Mouse (Mus musculus): ENCODE measurements around the gene 3110040M04Rik.
"Not testable (repeated sequence)": the region's sequence is repeated elsewhere in the genome, so short reads cannot be mapped to it uniquely, and the experiment has no call there.

The 3110040M04Rik gene

DNA sequence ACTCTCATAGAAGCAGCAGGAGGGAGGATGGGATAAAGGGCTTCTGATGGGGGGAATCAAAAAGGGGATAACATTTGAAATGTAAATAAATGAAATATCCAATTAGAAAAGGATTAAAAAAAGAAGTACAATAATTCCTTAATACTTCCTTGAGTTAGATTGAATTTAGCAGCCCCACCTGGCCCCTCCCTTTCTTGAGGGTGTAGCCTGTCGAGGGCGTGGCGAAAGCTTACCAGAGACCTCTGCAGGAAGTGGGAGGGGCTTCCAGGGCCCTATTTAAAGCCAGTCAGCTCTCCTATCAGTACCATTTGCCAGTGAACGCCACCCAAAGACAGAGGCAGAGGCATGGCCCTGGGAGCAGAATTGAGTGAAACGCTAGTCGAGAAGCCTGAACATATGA is at the start of gene 3110040M04Rik:
Gene 3110040M04Rik, plus strand, starts transcription at position 304 of the 400 bp plus-strand sequence.
- not testable (repeated sequence) for DNase-seq

DNA sequence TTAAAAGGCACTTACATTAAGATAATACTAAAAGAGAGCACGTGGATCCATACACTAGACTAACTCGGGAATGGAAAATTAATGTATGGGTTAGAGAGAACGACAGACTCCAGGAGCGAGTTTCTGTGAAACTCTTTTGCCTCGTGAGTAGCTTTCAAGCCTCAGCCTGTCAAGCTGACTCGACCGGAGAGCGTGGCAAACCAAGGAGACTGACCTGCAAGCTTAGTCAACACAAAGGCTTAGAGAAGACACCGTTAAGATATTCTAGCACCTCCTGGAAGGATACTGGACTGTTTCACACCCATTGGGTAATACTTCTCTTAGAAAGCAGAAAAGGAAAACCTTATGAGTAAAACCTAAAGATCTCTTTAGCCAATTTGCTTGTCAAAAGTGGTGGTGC is 49.8 kb upstream of the 3110040M04Rik start:
- not testable (repeated sequence) for DNase-seq

DNA sequence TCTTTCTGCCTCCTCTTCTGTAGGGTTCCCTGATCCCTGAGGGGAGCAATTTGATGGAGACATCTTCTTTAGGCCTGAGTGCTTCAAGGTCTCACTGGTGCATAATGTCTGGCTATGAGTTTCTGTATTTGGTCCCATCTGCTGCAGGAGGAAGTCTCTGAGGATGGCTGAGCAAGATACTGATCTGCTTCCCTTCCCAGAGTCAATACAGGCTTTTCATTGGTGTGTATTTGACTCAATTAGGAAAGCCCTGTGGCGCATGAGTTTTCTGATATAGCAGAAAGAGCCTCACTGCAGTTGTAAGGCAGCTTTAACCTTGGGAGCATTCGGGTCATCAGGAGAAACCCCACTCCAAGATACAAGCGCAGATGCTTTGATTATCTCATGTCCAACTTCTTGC is 47.8 kb upstream of the 3110040M04Rik start:
- DNase-seq: no peak

DNA sequence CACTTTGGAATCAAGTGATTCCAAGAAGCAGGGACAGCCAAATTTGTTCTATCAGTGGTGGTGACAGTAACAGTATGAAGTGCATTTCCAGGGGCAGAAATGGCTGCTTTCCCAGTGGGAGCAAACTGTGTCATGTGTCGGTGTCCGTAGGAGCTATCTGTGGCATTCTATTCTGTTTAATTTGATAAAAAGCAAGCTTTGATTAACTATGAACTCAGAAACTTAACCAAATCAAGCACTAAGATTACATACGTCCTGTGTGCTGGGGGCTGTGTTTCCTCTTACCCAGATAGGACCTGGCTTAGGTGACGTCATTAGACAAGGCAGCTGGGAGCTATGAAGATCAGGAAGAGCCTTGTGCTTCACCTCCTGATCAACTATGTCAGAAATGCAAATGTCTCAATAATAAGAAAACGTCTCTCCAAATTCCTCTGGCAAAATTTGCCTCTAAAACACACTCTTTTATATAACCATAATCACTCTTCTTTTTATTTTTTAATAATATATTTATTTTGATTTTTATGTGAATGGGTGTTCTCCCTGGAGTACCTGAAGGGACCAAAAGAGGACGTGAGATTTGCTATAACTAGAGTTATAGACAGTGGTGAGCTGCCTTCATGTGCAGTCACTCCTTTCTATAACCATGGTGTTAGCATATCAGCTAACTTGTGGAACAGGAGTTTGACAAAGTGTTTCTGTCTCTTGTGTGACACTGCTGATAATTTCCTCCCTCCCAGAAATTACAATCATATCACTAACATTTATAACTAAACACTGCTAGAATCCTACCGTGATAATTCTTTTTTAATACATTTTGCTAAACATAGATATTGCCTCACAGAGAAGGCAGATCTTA is 46.9 kb upstream of the 3110040M04Rik start:
- no peak for DNase-seq

DNA sequence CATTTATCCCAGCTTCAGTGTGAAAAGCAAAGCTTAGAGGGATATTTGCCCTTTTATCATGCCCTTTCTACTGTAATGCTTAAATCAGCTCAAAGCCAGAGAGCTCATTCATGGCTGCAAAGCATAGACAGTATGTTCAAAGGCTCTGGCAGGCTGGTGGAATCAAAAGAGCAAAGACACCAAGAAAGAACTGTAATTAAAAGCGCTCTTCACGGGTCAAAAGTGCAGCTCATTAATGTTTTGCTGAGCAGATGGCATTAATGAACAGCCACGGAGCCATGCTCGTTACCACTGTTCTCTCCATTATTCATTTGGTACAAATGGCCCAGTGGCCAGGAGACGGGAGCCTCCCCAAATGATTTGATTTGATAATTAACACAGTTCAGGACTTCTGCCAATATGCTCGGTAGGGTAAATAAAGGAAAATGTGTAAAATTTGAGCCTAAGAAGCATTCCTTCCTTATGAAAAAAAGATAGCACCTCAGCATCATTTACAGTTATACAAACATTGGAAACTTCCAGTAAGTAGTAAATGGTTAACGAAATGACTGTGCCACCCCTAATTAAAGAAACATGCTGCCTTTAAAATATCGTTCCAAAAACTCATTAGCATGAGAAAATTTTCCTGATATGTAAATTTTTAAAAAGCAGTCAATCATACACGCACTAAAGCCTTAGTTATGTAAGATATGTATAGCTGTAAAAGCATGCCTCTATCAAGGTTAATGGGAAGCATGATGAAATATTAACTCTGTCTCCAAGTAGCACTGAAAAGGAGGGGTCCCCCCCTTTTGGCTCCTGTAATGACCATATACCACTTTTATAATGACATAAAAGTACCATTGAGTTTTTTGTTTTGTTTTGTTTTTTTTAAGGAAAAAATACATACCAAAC is 45.7 kb upstream of the 3110040M04Rik start:
- no peak for DNase-seq

DNA sequence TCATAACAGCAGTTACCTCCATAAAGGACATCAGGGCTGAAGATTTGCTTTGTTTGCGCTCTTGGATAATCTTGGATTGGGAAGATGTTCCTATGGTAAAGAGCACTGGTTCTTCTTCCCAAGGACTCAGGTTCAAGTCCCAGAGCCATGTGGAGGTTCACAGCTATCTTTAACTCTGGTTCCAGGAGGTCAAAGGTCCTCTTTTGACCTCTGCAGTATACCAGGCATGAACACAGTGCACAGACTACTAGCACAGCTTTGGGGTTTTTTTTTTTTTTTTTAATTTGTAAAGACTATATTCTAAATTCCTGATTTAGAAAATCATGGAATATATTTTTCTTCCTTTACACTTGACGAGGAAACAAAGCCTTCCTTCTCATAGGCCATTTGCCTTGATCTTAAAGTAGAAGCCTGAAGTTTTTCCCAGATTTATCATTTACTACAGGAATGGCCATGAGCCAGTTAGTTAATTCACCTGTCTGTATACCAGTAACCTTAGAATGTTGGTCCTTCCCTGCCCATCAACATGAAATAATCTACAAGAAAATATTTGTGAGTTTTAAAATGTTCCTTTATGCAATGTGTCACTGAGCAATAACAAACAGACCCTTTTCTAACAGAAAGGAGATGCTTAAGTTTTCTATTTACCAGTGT is 44.9 kb upstream of the 3110040M04Rik start:
- DNase-seq: no peak

DNA sequence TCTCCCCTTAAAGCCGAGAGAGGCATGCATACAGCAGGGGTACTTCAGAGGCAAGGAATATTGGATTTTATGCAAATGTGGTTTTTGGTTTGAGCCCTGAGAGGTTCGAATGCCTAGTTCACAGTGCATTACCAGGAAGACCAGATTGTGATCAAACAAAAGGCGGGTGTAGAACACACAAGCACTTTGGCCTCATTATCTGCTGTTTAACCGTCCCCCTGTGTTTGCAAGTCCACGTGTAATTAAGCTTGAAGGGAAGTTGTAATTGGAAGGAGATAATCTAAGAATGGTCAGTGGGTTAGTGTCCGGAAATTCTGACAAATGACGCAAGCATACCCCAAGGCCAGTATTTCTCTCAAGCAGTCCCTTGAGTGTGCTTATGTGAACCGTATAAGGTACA is 37.9 kb upstream of the 3110040M04Rik start:
- DNase-seq: no peak

DNA sequence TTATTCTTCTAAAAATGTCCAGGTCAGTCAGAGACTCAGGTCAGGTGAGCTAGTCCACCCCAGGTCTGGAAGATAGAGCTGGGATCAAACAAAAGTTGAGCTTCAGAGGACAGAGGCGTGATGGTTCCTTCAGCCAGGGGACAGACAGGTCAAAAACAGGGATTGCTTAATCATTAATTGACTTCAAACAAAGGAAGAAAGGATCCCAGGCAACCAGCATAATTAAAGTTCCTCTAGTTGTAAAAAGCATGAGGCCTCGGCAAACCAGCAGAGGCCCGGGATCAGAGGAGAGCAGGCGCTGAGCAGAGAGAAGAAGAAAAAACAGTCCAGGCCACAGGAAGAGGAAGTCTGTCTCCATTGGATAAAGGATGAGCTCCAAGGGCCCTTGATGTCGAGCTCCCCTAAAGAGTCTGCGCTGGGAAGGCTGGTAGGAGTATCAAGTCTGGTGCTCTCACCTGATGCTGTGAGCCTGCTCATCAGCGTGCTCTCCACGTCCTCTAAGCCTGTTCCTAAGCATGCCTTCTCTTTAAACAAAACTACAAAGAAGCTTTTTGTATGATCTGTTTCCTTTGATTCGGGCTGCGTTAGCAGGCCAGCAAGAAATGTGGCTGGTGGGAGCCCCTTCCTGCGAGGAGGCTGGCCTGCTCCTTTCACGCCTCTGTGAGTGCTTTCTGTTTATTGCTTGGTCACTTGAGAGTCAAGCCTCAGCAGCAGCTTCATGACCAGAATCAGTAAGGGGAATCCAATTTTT is 36.4 kb upstream of the 3110040M04Rik start:
- no peak for DNase-seq

DNA sequence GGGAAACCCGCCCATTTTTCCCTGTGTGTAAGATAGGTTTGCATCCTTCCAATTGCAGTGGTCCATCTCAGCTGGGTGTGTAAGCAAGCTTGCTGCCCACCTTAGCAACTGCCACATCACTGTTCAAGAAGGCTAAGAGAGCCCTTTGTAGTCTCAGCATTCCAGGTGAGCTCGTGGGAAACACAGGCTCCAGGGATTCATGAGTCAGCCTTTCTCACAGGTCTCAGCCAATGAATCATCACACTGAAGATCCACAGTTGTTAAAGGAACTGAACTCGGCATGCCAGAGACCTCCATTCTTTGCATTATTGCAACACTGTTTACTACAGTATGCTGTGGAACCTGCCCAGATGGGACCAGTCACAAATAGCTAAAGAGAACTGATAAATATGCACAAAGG is 35.3 kb upstream of the 3110040M04Rik start:
- DNase-seq: no peak

DNA sequence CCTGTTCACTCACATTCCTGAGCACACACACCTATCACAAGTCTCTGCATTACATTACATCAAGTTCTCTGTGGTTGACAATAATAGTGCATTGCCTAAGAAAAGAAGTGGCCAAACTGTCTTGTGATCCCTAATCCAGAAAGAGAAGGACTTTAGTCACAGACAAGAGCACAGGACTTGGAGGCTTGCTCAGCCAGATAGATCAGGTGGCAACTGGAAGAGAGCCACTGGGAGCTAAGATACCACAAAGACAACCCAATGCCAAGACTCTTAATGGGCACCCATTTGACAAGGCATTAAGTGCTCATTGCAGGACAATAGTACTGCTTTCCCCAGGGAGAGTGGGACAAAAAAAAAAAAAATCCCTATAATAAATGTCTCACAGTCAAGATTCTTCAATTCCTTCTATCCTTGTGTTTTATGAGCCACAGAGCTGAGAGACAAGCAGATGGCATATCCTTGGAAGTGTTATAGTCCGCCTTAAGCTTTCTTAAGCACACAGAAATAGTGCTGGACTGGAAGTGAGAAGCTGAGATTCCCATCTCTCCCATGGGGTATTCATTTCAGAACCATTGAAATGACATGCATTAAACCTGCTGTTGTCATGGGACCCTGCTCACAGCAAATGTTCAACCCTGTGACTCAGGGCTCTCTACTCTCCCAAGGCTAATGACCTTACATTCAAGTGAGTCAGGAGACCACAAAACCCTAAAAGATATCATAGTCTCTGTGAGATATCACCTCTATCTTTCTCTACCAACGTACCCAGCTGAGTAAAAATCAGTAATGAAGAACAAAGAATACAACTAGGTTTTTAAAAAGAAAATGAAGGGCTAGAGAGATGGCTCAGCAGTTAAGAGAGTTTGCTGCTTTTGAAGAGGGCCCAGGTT is 32.1 kb upstream of the 3110040M04Rik start:
- DNase-seq: no peak

DNA sequence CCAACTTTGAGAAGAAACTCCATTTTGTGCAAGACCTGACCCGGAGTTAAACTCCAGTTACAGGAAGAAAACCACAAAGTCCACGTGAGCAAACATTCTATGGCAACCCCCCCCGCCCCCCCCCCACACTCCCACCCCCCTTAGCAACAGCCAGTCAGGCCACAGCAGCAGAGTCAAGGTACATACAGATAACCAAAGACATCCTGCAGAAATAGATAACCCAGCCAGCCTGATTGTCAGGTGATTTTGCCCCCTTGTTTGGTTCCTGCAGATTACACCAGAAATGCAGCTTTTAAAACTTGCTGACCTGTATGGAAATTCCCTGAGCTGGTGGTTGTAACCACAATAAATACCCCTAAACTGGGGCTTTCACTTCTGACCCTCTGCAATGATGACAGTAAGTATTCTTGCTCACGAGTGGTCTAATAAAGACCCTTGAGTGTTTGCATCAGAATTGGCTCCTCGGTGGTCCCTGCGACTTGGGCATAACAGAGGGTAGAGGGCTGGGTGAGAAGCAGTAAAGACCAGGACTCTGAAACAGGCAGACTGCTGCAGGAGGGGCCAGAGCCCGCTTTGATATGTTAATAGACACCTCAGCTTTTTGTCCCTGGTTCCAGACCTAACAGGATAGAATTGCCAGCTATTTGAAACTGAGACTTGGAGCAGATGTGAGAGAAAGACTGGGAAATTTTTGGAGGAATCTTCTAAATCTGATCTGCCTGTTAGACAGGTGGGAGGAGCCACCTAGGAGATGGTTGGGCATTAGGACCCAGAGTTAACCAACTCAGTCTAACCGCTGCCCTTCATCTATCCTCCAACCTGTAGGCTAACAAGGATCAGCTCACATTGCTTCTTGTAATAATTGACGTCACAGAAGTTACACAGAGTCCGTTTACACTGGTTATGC is 26.6 kb upstream of the 3110040M04Rik start:
- DNase-seq: peak; percentile 25 to 51

DNA sequence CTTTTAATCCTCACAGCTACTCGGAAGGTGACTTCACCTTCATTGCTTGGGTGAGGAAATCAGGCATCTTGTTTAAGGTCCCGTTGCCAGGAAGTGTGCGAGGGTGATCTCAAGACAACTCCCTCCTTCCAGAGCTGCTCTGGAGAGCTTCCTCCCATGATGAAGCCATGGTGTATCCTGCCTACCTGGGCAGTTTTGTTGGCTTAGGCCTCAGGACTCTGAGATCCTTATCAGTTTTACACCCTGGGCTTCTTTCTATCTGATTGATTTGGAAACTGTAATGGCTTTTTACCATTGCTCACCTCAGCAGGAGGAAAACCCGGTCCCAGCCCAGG is 26.0 kb upstream of the 3110040M04Rik start:
- no peak for DNase-seq

DNA sequence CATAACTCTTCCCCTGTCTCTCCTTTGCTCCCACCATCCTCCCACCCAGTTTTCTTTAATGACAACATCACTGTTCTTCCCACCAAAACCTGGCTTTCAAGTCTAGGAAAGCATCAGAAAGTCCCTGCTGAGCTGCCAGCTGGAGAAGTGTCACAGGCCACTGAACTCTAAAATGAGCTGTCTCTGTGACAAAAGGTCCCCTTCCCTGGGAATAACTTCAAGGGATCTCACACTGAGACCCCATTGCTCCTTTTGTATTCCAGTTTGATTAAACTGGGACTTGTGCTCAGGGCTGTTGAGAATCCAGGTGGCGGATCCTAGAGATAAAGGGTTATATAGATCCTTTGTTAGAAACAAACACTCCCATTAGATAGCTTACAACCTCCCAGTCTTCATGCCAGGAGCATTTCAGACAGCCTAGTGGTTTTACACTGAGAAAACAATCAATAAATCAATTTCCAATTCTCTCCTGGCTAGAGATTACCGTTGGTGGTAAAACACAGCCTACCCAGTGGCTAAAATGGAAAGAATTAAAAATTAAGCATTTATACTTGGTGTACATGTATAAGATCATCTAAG is 25.3 kb upstream of the 3110040M04Rik start:
- no peak for DNase-seq

DNA sequence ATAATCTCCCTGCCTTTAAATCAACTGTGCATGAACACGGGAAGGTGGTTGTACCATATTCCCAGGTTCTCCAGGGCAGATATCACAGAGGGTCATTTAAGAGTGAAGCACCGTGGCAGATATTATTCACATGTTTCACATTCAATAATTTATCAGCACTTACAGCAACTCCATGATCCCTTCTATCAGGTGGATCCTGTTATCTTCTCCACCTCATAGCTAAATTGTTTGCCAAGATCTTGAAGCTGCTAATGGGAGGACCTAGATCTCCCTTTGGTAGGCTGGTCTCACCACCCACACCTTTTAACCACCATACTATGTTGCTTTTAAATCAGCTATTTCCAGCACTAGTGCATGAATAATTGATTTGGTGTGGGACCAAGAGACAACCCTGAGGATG is 23.8 kb upstream of the 3110040M04Rik start:
- DNase-seq: no peak

DNA sequence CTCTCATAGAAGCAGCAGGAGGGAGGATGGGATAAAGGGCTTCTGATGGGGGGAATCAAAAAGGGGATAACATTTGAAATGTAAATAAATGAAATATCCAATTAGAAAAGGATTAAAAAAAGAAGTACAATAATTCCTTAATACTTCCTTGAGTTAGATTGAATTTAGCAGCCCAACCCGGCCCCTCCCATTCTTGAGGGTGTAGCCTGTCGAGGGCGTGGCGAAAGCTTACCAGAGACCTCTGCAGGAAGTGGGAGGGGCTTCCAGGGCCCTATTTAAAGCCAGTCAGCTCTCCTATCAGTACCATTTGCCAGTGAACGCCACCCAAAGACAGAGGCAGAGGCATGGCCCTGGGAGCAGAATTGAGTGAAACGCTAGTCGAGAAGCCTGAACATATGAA is 21.7 kb upstream of the 3110040M04Rik start, which contains the start of gene Gm47985:
Gene Gm47985, plus strand, starts transcription at position 272 of the 400 bp plus-strand sequence.
- DNase-seq: not testable (repeated sequence)

DNA sequence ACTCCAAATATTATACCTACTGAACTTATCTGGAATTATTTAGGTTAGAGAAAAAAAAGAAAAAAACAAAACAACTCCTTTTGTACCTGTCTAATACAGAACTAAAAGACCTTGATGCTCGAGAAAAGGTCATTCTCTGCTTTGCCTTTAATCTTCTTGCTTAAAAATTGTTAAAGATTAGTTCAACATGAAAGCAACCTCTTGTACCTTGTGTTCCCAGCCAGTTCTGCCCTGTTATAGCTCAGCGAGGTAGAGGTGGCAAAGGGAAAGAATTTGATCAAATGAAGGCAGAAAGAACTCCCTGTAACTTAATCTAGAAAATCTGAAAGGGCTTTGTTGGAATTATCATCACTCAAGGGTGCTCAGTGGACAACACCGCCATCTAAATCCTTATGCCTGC is 17.7 kb upstream of the 3110040M04Rik start:
- not testable (repeated sequence) for DNase-seq

DNA sequence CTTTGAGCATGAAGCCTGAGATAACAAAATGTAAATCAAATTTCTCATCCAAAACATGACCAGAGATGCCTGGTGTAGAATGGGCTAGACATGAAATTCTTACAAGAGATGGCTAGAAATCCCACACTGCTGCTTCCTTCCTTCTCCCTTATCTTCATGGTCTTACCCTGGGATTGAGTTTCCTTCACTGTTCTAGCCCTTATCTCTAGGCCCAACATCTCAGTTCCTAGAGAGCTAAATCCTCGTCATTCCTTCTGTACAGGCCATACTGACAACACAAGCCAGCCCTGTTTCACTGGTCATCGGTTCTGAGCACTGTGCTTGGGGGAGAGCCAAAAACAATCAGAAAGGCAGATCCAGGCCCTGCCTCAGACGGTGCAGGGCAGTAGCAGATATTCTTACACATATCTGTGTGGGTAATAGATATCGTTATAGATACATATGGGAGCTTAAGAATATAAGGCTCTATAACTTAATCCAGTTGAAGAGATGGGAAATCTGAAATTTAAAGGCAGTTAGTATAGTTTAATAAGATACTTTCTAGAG is 17.0 kb upstream of the 3110040M04Rik start:
- not testable (repeated sequence) for DNase-seq

DNA sequence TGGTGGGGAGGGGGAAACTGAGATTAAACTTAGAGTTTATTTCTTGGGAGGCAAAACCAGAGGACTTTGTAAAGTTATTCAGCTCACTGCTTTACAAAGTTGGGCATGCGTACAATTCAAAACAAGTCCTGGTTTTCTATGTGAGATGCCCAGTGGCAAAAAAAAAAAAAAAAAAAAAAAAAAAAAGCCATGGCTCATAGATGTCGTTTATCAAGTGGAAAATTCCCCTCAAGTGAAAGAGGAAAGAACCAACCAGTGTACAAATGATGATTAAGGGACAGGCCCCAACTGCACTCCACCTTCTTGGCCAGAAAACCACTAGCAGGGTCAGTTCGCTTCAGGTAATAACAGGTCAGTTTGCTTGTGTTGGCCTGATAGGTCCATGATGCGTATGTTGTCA is 15.5 kb upstream of the 3110040M04Rik start:
- no peak for DNase-seq

DNA sequence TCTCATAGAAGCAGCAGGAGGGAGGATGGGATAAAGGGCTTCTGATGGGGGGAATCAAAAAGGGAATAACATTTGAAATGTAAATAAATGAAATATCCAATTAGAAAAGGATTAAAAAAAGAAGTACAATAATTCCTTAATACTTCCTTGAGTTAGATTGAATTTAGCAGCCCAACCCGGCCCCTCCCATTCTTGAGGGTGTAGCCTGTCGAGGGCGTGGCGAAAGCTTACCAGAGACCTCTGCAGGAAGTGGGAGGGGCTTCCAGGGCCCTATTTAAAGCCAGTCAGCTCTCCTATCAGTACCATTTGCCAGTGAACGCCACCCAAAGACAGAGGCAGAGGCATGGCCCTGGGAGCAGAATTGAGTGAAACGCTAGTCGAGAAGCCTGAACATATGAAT is 11.8 kb upstream of the 3110040M04Rik start, which contains the start of gene Gm8947:
Gene Gm8947, plus strand, starts transcription at position 302 of the 400 bp plus-strand sequence.
- not testable (repeated sequence) for DNase-seq

Data from lung, adult 18-20 months (tissue).